Mouse (Mus musculus) ES-Bruce4 (cell line): ENCODE data around the gene Tmub1.

ENCODE experiments used
- EP300 ChIP-seq: IDR thresholded peaks from 2 replicates; pipeline ENCODE4 v1.6.1; 2011; ENCODE audit warnings: low read depth, low read length; ENCODE audit not compliant: insufficient read depth
- POLR2A ChIP-seq: IDR thresholded peaks from one replicate; pipeline ENCODE4 v1.8.1; 2011; ENCODE audit warnings: low read length; ENCODE audit not compliant: insufficient read depth

DNA sequence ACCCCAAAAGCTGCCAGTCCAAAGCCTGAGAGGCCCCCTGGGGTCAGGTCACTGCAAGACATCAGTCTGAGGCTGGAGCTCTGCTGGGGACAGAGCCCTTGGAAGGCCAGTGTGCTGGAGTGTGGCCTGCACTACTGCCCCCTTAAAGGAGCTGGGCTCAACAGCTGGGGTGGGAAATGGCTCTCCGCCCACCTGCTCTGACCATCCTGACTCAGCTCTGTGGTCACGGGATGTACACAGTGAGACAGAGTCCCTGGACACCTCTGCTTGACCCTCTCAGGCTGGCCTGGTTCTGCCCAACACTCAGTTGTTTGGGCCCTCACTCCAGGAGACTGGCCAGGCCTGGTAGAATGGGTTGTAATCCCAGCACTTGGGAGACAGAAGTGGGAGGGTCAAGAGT lies 38.2 kb downstream of the Tmub1 start:
- no peak for TF ChIP-seq POLR2A
- TF ChIP-seq EP300 = no peak
